Mouse (Mus musculus): ENCODE measurements around the gene Olfm2.

DNA sequence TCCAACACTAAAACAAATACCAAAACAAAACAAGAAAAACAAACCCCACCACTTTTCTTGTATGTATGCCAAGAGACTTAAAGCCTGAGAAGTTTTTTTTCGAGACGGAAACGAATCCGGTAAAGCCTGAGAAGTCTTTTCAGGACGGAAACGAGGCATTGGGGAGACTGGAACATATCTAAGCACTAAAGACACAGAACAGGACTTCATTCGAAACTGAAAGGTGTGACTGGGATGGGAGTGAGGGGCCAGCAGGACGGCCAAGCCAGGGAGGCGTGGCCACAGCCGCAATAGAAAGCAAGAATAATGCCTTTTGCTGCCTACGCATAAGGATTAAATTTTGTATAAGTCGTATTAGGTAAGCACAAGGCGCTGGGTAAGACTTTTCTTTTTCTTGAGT lies 102.4 kb downstream of the Olfm2 start:
- TF ChIP-seq CTCF (IDR thresholded peaks at IDR 0.05; ENCODE audit: low read depth) (no peak), EP300 (IDR thresholded peaks at IDR 0.05; ENCODE audit: low read depth) (no peak)
